8 mouse cellular contexts compared by ENCODE assay signal in the genomic region with DNA sequence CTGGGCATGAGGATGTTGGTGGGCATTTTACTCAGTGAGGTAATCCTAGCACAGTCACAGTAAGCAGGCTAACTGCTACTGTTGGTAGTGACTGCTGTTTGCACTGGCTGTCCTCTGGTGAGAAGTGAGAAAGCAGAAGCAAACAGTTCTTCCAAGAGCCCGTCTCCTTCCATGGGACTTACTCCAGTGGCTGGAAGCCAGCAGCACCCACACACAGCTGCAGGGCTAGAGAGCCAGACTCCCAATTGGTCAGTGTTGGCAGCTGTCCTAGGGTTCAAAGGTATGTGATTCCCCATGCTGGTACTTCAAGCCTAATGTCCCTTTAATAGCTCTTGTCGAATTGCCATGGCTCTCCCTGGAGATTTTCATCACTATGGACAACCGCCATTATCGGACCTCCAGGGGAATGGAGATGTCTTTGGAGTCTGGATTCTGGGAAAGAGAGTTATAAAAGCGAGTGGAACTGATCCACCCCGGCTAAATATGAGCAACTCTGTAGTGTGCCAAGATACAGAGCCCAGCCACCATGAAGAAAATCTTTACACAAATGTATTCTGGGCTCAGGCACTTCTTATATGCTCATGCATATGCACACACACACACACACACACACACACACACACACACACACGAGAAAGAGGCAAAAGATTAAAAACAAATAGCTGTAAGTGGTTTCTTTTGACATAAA. TPM values are rescaled to one million over a fixed set of nuclear protein-coding genes. Genes with fewer than 3 reads are reported as not detected.
DNase-seq lines count a peak whose midpoint lies in the region; ATAC-seq and TF ChIP-seq lines count a peak whose summit lies in the region.
"Had no signal": no experiment of that assay in that cellular context is flagged by ENCODE, and none has a peak within 500 bp of the region (broad histone marks: within the 10 kb centered on the region; RNA-seq: fewer than 3 reads in every experiment).

No protein-coding gene starts in this region.

- TF ChIP-seq EP300 in liver, postnatal 0 days (IDR thresholded peaks at IDR 0.05; ENCODE audit: low read depth): no peak

- H3K4me2 ChIP-seq in liver, postnatal 0 days (ENCODE audit: low read depth, low read length): no peak overlapping the region
- H3K4me2 ChIP-seq in liver, embryonic 12.5 days: no peak overlapping the region

- no peak overlapping the region for H3K27ac ChIP-seq in liver, postnatal 0 days (ENCODE audit: low read depth)
- H3K27ac ChIP-seq in liver, embryonic 12.5 days: no peak overlapping the region
- 0 out of 2 replicates have a peak overlapping the region, but pooled peaks have one; percentile 13 for H3K27ac ChIP-seq in embryonic fibroblast, embryonic 13.5 days (ENCODE audit: insufficient read depth, low read length)

- no peak overlapping the region for H3K4me3 ChIP-seq in liver, postnatal 0 days (ENCODE audit: low read depth, low read length)
- H3K4me3 ChIP-seq in liver, embryonic 12.5 days: no peak overlapping the region
- H3K4me3 ChIP-seq in embryonic fibroblast, embryonic 13.5 days (ENCODE audit: insufficient read depth, low read length): no peak overlapping the region

- DNase-seq in liver, postnatal 0 days: peak; percentile 39
- peak; percentile 86 to 89 for DNase-seq in heart, postnatal 10 days
- DNase-seq in left cerebral cortex, postnatal 36 days (ENCODE audit: low spot score in 2 of 2): peak; percentile 69 to 74
- peak; percentile 54 for DNase-seq in right cerebral cortex, postnatal 25 days
- no peak for DNase-seq in cerebellum, adult 11-12 months

- no peak for TF ChIP-seq POLR2A in embryonic fibroblast, embryonic 13.5 days (IDR thresholded peaks at IDR 0.05; ENCODE audit: low read depth, low read length)

- no peaks in the 10 kb centered on the region for H3K27me3 ChIP-seq in liver, postnatal 0 days (ENCODE audit: insufficient read depth, low read length)
- H3K27me3 ChIP-seq in liver, embryonic 12.5 days (replicated peaks): no peaks in the 10 kb centered on the region

- peak; percentile 67 for ATAC-seq in liver, postnatal 0 days
- no peak for ATAC-seq in liver, embryonic 12.5 days

- no peaks in the 10 kb centered on the region for H3K9me3 ChIP-seq in liver, postnatal 0 days (ENCODE audit: low read length)
- H3K9me3 ChIP-seq in liver, embryonic 12.5 days (replicated peaks): no peaks in the 10 kb centered on the region

- intact Hi-C loops in heart, postnatal 10 days (cut with DNase I): no loop called here
- intact Hi-C loops in left cerebral cortex, postnatal 36 days (cut with DNase I): no loop called here

- no peak for TF ChIP-seq CTCF in liver, postnatal 0 days (IDR thresholded peaks at IDR 0.05; ENCODE audit: low read depth)
- no peak for TF ChIP-seq CTCF in embryonic fibroblast, embryonic 13.5 days (IDR thresholded peaks at IDR 0.05; ENCODE audit: borderline replicate concordance, insufficient read depth, low read length)

- no peaks in the 10 kb centered on the region for H3K36me3 ChIP-seq in liver, postnatal 0 days (replicated peaks; ENCODE audit: insufficient read depth, low read length)
- no peaks in the 10 kb centered on the region for H3K36me3 ChIP-seq in liver, embryonic 12.5 days

- no peak overlapping the region for H3K9ac ChIP-seq in liver, postnatal 0 days (replicated peaks)
- H3K9ac ChIP-seq in liver, embryonic 12.5 days: no peak overlapping the region

- 62% methylated on average over 7 of the region's 7 CpGs for WGBS in liver, postnatal 0 days (ENCODE audit: insufficient replicate concordance)
- WGBS in liver, embryonic 12.5 days (ENCODE audit: insufficient replicate concordance): 63% methylated on average over 7 of the region's 7 CpGs

- H3K4me1 ChIP-seq in liver, postnatal 0 days (ENCODE audit: insufficient read depth): peaks cover 7% of the 10 kb centered on the region
- H3K4me1 ChIP-seq in liver, embryonic 12.5 days: no peaks in the 10 kb centered on the region
- H3K4me1 ChIP-seq in embryonic fibroblast, embryonic 13.5 days (ENCODE audit: control insufficient read depth, insufficient read depth, low read length): no peaks in the 10 kb centered on the region

RNA-seq across cellular contexts. Expression of a gene that starts 47.2 kb away (rescaled TPM):
- polyA plus RNA-seq in liver, postnatal 0 days (2015; fragmentation: Nextera tagmentation; extraction: Ambion mirVana): 6.6 and 8.2 TPM in 2 replicates
- polyA plus RNA-seq in liver, embryonic 12.5 days (2016; fragmentation: Nextera tagmentation; extraction: Ambion mirVana): 23.2 and 27.2 TPM in 2 replicates
- polyA plus RNA-seq in embryonic fibroblast, embryonic 13.5 days (2011; ENCODE audit: insufficient read length, low read depth, missing spikeins): 44.9 and 49.9 TPM in 2 replicates
- total RNA-seq in heart, postnatal 10 days (2021): 10 to 100 TPM; 21.0 to 22.5 TPM
- total RNA-seq in left cerebral cortex, postnatal 36 days (2021): 10 to 100 TPM; 32.1 to 57.4 TPM

RNA-seq across cellular contexts. Expression of a gene that starts 57.5 kb away (rescaled TPM):
- not detected in 2 replicates for polyA plus RNA-seq in liver, postnatal 0 days (2015; fragmentation: Nextera tagmentation; extraction: Ambion mirVana)
- polyA plus RNA-seq in liver, embryonic 12.5 days (2016; fragmentation: Nextera tagmentation; extraction: Ambion mirVana): not detected in 2 replicates
- polyA plus RNA-seq in embryonic fibroblast, embryonic 13.5 days (2011; ENCODE audit: insufficient read length, low read depth, missing spikeins): not detected in 2 replicates
- under 1 TPM; 0.29 to 0.60 TPM for total RNA-seq in heart, postnatal 10 days (2021)
- not detected for total RNA-seq in left cerebral cortex, postnatal 36 days (2021)
- total RNA-seq: layer of hippocampus, adult 8-10 months had no signal
